Mouse (Mus musculus): ENCODE data around the gene Glyctk.

The Glyctk gene

DNA sequence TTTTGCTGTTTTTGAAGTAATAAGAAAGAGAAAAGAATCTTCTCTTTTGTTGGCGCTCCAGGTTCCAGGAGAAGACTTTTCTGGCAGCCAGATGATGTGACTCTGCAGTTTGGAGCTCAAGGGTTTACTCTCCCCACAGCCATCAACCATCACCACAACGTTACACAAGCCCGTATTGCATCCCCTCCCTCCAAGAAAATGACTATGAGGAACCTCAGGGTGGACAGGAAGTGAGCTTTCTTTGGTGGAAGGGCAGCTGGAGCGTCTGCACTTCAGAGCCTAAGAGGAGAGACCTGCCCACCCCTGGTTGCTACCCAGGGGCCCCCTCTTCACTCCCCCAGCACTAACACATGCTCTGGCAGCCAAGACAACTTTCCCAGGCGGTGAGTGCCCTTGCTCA is 10.7 kb downstream of the Glyctk start:
- no peak for DNase-seq (ENCODE audit: low spot score in 2 of 2)

DNA sequence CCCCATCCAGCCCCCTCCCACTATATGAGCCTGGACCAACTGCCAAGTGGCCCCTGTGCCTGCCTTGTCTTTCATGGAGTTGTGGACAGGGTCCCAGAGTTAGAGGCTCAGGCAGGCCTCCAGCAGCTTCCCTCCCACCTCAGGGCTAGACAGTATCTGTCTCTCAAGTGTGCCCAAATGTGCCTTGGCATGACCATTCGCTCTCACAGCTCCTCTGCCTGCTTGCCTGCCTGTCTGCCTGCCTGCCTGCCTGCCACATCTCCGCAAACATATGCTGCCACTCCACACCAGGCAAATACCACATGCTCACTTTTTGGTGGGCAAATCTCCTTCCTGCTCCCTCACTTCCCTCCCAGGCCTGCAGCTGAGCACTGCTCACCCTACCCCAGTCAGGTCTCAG is 12.4 kb downstream of the Glyctk start:
- DNase-seq (ENCODE audit: low spot score in 2 of 2) = no peak

DNA sequence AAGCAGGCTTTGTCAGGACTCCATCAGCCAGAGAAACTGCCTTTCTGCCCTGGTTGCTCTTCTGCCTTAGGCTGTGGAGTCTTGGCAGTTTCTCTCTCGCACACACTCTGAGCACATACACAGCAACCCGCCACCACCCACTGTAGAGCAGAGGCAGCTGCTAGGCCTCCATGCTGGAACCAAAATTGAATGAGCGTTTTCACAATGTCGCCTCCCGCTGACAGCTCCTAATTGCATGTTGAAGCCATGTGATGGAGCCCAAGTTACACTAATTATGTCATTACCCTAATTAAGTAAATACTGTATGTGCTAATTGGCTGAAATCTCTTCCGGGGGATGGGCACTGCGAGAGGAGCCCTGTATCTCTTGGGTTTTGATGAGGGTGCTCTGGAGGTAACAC is 13.8 kb downstream of the Glyctk start:
- no peak for DNase-seq (ENCODE audit: low spot score in 2 of 2)

GRCm38 (mm10) chr9:106141955-106142354 is 16.0 kb downstream of the Glyctk start:
- DNase-seq (ENCODE audit: low spot score in 2 of 2) = no peak

- no peak for DNase-seq (ENCODE audit: low spot score in 2 of 2)
These were observed 18.2 kb downstream of the Glyctk start for GRCm38 (mm10) chr9:106139763-106140162.

DNA sequence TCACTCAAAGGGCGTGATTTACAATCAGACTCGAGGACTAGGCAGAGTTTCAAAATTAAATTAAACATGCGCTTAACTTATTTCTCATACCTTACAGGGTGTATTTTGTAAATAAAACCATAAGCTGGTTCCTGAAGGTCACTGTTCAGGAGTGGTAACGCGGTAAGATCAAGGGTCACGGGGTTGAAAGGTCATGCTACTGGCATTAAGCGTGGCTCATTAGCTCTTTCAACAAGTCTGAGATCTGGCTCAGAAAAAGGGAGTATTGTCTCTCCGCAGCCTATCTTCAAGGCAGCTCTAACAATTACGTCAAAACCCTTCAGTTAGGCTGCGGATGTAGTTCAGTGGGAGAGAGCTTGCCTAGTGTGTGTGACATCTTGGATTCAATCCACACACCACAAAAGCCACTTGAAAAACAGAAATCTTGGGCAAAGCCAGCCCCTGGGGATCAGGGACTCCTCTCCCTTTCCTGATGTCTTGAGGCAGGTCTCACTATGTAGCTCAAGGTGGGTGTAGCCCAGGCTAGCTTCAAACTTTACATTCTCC is 20.2 kb downstream of the Glyctk start:
- no peak for DNase-seq (ENCODE audit: low spot score in 2 of 2)

DNA sequence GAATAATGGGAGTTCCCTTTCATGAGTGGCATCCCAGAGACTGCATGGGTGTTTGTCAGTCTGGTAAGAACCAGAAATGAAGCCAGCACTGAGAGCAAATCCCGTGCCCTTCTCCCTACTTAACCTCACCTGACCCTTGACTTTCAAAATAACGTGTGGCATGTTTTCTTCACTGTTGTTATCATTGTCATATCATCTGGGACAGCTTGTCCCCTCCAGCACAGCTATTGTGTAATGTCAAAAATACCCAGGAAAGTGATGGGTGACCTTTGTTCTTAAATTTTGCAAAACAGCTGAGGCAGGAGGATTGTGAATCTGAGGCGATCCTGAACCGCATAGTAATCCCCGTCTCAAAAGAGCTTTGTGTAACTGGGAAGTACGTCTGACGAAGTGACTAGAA is 27.7 kb downstream of the Glyctk start:
- DNase-seq (ENCODE audit: low spot score in 2 of 2) = no peak

DNA sequence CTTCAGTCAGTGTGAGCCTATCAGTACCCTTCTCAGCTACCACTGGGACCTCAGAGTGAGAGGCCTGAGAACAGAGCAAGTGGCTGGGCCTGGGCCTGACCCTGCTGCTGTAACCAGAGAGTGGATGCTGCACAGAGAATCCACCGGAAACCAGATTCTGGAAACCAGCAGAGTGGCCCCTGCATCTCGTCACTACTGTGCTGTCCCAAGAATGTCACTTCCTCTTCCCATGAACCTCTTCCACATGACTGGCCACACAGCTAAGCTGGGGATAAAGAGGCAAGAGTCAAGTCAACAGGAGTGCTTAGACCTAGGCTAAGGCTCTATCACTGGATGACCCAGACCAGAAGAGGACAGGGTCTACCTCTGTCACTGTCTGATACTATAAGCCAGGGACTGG is 28.9 kb downstream of the Glyctk start:
- no peak for DNase-seq (ENCODE audit: low spot score in 2 of 2)

DNA sequence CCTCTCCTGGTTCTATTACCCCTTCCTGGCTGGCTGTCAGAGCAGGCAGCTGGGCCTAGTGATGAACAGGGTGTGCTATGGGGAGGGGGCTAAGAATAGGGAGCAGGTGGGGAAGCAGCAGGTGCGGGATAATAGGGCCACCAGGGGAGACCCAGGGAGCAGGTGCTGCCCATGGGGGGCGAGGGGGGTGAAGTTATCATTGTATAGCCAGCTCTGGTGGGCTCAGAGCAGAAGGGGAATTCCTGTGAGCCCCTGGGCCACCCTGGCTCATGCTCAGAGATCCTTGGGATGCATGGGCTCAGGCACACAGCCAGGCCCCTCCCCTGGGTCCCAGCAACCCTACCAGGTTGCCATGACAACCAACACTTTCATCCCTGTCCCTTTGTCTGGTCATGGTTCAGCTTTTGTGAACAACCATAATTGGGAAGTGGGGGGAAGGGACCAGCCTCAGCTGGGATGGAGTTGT is 31.1 kb downstream of the Glyctk start:
- no peak for DNase-seq (ENCODE audit: low spot score in 2 of 2)

- peak; percentile 5 to 24 for DNase-seq (ENCODE audit: low spot score in 2 of 2)
These were observed 34.3 kb downstream of the Glyctk start for GRCm38 (mm10) chr9:106123599-106123998.

GRCm38 (mm10) chr9:106119075-106119474 is 38.9 kb downstream of the Glyctk start:
- no peak for DNase-seq (ENCODE audit: low spot score in 2 of 2)

GRCm38 (mm10) chr9:106115801-106116424 is 42.0 kb downstream of the Glyctk start:
- no peak for DNase-seq (ENCODE audit: low spot score in 2 of 2)

GRCm38 (mm10) chr9:106112770-106113423 is 45.0 kb downstream of the Glyctk start:
- peak; percentile 47 to 50 for DNase-seq (ENCODE audit: low spot score in 2 of 2)

DNA sequence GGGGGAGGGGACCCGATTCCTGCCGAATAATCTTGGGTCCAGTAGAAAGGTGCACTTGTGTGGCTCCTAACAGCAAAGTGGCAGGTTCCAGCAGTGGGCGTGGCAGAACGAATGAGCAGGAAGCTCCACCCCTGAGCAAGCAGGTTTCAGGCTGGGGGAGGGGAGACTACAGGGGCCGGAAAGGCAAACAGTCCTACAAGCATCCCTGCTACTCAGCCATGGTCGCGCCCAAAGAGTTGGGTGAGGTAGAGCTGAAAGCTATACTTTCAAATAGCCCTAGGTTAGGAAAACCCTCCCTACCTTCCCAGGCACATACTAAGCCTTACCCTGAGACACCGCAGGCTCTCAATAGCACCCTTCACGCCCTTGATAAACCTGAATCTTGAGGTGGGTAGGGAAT is 51.7 kb downstream of the Glyctk start:
- no peak for DNase-seq (ENCODE audit: low spot score in 2 of 2)

DNA sequence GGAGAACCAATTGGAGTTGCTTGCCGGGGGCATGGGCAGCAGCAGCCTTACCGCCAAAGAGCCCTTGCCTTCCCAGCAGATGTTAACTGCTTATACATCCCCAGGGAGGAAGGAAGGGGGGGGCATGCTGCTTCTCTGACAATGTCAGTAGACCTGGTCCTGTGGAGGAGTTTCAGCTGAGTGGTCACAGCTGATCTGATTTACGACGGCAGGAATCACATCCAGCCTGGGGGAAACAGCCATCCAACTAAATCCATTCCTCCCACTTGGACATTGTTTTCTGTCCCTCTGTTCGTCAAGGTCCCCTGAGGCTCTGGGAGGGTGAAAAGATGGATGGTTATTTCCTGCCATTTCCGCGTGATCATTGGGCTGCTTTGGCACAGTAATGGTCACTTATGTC is 53.5 kb downstream of the Glyctk start:
- DNase-seq (ENCODE audit: low spot score in 2 of 2) = no peak

Data from natural killer cell, adult 2 months (primary cell).